Mouse (Mus musculus): ENCODE measurements around the gene Psen1.

Gene Psen1

DNA sequence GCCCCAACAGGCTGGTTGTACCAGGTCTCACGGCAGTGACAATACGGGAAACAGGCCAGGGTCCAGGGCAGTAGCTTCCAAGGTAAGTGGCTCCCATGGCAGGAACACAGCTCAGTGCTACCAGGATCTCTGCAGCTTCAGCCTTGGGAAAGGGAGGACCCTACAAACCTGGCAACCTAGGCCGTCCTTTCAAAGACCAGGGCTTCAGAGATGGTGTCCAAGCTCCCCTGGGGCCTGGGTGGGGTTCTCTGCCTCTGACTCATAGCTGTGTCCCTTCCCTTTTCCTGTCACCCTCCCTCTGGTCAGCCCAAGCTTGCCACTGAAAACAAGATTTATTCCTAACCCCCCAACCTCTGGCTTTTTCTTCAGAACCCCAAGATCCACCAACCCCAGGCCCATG is 92.2 kb downstream of the Psen1 start:
- DNase-seq = no peak

DNA sequence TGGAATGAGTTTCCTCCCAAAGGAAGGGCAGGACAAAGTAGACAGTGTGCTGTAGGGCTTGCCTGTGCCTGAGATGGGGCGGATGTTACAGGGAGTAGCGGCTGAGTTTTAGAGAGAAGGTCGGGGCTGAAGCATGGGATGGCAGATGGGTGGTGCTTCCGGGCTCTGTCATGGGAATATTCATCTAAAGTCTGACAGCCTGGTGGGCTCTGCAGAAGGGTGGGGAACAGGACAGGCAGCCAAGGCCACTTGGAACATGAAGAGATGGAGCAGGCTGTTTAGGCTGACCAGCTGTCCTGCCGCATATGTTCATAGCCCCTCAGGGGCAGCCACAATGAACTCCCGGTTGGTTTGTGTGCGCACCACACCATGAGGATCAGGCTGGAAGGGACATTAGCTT is 93.3 kb downstream of the Psen1 start:
- DNase-seq = no peak

DNA sequence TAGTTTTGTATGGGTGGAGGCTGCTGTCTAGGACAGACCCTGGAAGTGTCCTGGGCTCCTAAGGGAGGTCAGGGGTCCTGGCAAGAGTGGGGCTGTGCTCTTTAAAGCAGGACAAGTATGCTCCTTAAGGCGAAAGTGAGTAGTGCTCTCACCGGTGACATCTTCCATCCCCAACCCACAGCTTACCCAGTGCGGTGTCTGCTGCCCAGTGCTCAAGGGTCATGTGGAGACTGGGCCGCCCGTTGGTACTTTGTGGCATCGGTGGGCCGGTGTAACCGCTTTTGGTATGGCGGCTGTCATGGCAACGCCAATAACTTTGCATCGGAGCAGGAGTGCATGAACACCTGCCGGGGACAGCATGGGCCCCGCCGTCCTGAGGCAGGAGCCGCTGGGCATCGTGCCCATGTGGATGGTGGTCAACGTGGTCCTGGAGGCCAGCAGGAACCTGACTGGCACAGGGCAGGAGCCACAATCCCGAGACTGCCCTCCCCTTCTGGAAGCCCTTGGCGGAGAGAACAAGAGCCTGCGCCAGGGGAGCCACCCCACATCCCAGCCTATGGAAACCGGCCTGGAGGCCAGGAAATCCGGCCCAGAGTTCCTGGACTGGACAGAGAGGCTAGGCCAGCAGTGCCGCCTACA is 93.8 kb downstream of the Psen1 start:
- DNase-seq = no peak

DNA sequence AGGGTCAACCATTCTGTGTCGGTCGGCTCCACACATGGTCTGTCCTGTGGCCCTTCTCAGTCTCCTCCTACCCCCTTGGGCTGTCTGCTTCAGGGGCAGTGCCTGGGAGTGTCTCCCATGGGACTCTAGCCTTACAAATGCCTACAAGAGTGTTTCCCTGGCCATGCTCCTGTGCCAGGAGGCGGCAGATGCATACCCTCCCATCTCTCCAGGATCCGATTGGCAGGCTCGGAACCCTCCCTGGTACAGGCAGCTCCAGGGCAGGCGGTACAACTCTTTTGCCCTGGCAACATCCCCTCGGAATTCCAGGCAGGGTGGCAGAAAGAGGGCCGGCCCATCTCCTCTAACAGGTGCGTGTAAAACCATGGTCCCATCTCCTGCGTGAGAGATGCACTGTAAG is 94.7 kb downstream of the Psen1 start:
- DNase-seq = no peak

Data from kidney, adult 18-20 months (tissue).